Mouse (Mus musculus): ENCODE measurements around the gene Ube2o. TPM values are rescaled to one million over a fixed set of nuclear protein-coding genes. Genes with fewer than 3 reads are reported as not detected.
A peak's percentile ranks its signal among the peaks of the same experiment; 100 is the strongest.

The Ube2o gene
- polyA plus RNA-seq, 1 experiment: 80.5 TPM

DNA sequence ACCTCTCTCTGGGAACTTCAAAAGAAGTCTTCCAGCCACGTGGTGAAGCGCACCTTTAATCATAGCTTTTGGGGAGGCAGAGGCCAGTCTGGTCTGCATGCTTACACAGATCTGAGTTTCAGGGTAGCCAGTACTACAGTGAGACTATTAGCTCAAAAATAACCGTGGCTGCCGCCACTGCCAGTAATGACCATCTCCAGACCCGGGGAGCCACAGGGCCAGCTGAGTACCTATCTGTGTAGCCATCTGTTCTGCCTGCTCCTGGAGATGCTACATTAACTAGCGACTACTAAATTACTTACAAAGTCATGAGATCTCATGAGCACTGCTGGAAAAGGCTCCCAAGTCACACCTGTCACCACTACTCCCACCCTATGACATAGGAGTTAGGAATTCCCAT is 6.3 kb downstream of the Ube2o start:
- Histone ChIP-seq H3K9me3 (ENCODE audit: control insufficient read depth, low read length) (no peaks in the 10 kb centered on the region), H3K4me1 (ENCODE audit: control insufficient read depth) (peaks cover 99% of the 10 kb centered on the region), H3K27me3 (ENCODE audit: control insufficient read depth) (no peaks in the 10 kb centered on the region), H3K4me3 (replicated peaks) (peak overlapping the region; percentile 63), H3K36me3 (ENCODE audit: control insufficient read depth) (peaks cover 91% of the 10 kb centered on the region)
- no peak for TF ChIP-seq GATA1 (IDR thresholded peaks at IDR 0.05; ENCODE audit: low read length)
- 0 out of 3 replicates have a peak, but pooled peaks have one; percentile 22 for TF ChIP-seq TAL1 (IDR thresholded peaks at IDR 0.05; ENCODE audit: low read length)

DNA sequence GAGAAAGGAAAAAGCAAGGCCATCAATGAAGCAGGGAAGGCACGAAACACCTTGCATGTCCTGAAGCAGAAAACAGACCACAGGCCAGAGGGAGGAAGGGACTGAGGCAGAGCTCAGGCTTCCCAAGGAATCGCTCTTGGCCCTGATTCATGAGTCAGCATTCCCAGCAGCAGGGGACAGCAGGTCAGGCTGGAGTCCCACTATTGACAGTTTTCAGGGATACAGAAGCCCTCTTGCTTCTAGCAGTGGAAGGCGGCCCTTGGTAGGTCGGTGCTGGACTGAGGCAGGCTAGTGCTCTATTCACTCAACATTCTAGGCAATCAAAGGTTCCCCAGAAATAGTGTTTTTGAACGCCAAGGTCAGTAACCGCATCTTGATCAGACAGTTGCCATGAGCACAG is 6.8 kb downstream of the Ube2o start:
- no peak for TF ChIP-seq TAL1 (IDR thresholded peaks at IDR 0.05; ENCODE audit: low read length)
- no peak for TF ChIP-seq GATA1 (IDR thresholded peaks at IDR 0.05; ENCODE audit: low read length)
- H3K4me1 ChIP-seq (ENCODE audit: control insufficient read depth): peaks cover 99% of the 10 kb centered on the region
- no peaks in the 10 kb centered on the region for H3K27me3 ChIP-seq (ENCODE audit: control insufficient read depth)
- H3K36me3 ChIP-seq (ENCODE audit: control insufficient read depth): peaks cover 91% of the 10 kb centered on the region
- no peaks in the 10 kb centered on the region for H3K9me3 ChIP-seq (ENCODE audit: control insufficient read depth, low read length)
- peak overlapping the region; percentile 63 for H3K4me3 ChIP-seq (replicated peaks)

DNA sequence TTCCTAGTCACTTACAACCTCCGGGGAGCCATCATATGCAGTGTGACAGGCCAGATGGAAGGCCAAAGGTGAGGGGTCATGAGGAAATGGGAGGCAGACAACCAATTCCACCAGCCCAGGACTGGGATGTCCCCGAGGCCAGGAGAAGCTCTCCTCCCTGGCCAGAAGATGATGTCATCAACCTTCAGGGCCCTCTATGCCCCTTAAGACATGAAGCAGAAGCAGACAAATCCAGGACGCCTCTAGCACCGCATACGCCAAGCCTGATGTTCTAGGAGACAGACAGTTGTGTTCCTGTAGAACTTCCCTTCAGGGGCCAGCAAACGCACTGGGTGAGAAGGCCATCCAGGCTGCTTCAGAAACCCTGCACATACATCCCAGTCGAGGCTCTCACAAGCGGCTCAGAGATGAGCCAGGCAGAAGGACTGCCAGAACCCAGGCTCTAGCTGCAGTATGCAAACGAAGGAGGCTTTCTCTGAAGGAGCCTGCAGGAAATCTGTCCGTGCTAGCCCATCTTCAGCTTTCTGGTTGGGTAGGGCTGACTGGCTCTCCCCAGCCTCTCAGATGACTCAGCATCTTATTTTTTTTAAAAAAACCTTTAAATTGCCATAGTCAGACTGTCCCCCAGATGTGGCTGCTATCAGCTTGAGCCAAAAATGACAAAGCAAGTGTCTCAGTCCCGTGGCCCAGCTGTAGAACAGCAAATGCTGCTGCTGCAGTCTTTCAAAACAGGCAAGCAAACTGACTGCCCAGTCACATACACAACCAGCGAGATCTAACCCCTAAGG is 8.3 kb downstream of the Ube2o start:
- Histone ChIP-seq H3K36me3 (ENCODE audit: control insufficient read depth) (peaks cover 80% of the 10 kb centered on the region), H3K27me3 (ENCODE audit: control insufficient read depth) (no peaks in the 10 kb centered on the region), H3K4me3 (replicated peaks) (peak overlapping the region; percentile 63), H3K9me3 (ENCODE audit: control insufficient read depth, low read length) (no peaks in the 10 kb centered on the region), H3K4me1 (ENCODE audit: control insufficient read depth) (peaks cover 96% of the 10 kb centered on the region)
- TF ChIP-seq GATA1 (IDR thresholded peaks at IDR 0.05; ENCODE audit: low read length) (peak; percentile 56; the same call in 1 of the 2 replicates), TAL1 (IDR thresholded peaks at IDR 0.05; ENCODE audit: low read length) (peak; percentile 55)

DNA sequence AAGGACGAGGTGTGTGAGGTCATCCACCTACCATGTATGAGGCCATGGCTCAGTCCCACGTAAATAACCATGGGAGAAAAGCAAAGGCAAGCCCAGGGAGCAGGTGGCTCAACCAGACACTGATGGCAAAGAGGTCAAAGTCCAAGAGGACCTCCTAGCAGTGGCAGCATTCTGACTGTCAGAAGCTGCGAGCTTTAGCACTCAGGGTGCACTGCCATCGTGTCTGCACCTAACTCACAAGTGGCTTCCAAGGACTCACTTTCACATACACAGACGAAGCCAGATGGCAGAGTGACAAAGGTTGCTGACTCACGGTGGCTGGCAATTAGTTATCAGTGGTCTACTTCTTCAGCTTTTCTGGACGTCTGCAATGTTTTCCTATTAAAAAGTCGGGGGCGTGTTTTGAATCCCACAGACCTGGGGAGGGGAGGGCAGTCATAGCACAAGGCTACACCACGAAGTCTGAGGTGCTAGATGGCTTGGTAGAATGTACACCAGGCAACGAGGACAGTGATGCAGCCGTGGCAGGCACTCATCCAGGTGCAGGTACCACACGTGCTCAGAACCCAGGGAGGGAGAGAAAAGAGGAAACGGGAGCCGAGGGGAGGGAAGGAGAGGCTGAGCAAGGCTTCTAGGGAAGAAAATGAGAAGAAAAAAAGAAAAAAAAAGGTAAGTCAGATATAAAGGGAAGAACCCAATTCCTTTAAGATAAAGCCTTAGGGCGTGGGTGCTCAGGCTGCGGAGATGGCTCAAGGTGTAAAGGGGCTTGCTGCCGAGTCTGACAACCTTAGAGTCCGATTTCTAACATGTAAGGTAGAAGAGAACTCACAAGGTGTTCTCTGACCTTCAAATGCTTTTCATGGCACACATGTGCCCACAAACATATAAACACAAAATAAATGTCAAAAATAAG is 9.2 kb downstream of the Ube2o start:
- Histone ChIP-seq H3K27me3 (ENCODE audit: control insufficient read depth) (no peaks in the 10 kb centered on the region), H3K4me1 (ENCODE audit: control insufficient read depth) (peaks cover 96% of the 10 kb centered on the region), H3K4me3 (replicated peaks) (peak overlapping the region; percentile 63), H3K9me3 (ENCODE audit: control insufficient read depth, low read length) (no peaks in the 10 kb centered on the region), H3K36me3 (ENCODE audit: control insufficient read depth) (peaks cover 79% of the 10 kb centered on the region)
- TF ChIP-seq TAL1 (IDR thresholded peaks at IDR 0.05; ENCODE audit: low read length) (0 out of 3 replicates have a peak, but pooled peaks have one; percentile 20), GATA1 (IDR thresholded peaks at IDR 0.05; ENCODE audit: low read length) (peak; percentile 19; the same call in 1 of the 2 replicates)

DNA sequence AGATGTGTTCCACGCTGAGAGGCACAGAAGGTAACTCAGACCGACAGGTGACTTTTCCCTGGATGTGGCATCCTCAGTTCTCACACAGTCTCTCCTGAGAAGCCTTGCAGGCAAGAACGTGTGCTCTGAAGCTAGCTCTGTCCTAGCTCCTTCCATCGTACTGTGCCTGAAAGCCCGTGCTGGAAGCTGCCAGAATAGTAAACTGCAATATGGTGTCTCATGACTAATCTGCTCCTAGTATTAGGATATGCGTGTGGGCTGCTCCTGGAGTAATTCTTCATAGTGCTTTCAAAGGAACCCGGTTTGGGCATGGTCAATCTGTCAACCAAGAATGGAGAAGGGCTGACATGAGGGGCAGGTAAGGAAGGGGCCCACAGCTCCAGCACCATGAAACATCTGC is 10.4 kb downstream of the Ube2o start:
- TF ChIP-seq GATA1 (IDR thresholded peaks at IDR 0.05; ENCODE audit: low read length): no peak
- TF ChIP-seq TAL1 (IDR thresholded peaks at IDR 0.05; ENCODE audit: low read length): no peak
- Histone ChIP-seq H3K27me3 (ENCODE audit: control insufficient read depth) (no peaks in the 10 kb centered on the region), H3K9me3 (ENCODE audit: control insufficient read depth, low read length) (no peaks in the 10 kb centered on the region), H3K4me1 (ENCODE audit: control insufficient read depth) (peaks cover 95% of the 10 kb centered on the region), H3K36me3 (ENCODE audit: control insufficient read depth) (peaks cover 75% of the 10 kb centered on the region), H3K4me3 (replicated peaks) (peak overlapping the region; percentile 63)

DNA sequence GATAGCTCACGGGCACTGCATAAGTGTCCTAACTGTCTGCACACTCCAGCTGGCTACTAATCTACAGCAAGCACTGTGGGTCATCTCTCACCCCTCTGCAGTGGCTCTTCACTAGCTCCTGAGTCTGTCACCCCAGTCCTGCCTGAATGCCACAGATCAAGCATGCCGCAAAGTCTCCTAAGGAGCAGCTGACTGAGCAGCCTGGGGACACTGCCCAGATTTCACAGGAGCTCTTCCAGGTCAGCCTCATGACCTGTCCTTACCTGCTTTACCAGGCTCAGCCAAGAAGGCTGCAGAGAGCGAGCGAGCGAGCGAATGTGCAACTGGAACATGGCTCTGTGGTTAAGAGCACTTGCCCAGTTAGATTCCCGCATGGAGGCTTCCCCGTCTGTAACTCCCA is 13.7 kb downstream of the Ube2o start:
- Histone ChIP-seq H3K27me3 (ENCODE audit: control insufficient read depth) (no peaks in the 10 kb centered on the region), H3K36me3 (ENCODE audit: control insufficient read depth) (peaks cover 75% of the 10 kb centered on the region), H3K4me3 (replicated peaks) (no peak overlapping the region), H3K9me3 (ENCODE audit: control insufficient read depth, low read length) (no peaks in the 10 kb centered on the region), H3K4me1 (ENCODE audit: control insufficient read depth) (peaks cover 90% of the 10 kb centered on the region)
- TF ChIP-seq GATA1 (IDR thresholded peaks at IDR 0.05; ENCODE audit: low read length) (no peak), TAL1 (IDR thresholded peaks at IDR 0.05; ENCODE audit: low read length) (no peak)

DNA sequence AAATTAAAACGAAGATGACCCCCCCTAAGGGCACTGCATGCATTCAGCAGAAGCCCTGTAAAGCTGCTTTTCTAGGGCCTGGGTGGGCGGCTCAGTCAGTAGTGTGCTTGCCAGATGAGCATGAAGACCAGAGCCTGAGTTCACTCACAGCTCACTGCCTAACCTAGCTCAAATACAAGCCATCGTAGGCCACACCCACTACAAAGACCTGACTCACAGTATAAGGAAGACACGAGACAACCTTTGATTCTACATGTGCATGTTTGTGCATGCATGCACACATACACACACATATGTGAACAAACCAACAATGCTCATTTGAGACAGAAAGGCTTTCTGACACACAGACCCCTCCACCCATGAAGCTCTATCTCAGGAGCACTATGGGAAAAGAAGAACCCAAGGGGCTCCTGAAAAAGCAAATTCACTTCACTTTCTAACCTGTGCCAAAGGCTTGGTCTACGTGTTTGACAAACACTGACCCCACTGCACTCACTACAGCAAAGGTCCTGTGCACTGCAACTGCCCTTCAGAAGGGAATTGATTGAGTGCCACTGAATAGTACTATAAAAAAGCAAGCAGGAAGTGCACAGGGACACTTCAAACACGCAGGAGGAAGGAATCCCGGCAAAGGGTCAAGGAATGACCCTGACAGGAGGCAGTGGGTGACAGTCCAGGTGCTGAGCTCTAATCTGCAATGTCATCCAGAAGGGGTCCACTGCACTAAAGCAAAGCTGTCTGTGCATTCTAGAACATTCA is 15.8 kb downstream of the Ube2o start:
- TF ChIP-seq GATA1 (IDR thresholded peaks at IDR 0.05; ENCODE audit: low read length) (no peak), TAL1 (IDR thresholded peaks at IDR 0.05; ENCODE audit: low read length) (no peak)
- Histone ChIP-seq H3K36me3 (ENCODE audit: control insufficient read depth) (peaks cover 70% of the 10 kb centered on the region), H3K27me3 (ENCODE audit: control insufficient read depth) (no peaks in the 10 kb centered on the region), H3K4me3 (replicated peaks) (no peak overlapping the region), H3K9me3 (ENCODE audit: control insufficient read depth, low read length) (no peaks in the 10 kb centered on the region), H3K4me1 (ENCODE audit: control insufficient read depth) (peaks cover 81% of the 10 kb centered on the region)

DNA sequence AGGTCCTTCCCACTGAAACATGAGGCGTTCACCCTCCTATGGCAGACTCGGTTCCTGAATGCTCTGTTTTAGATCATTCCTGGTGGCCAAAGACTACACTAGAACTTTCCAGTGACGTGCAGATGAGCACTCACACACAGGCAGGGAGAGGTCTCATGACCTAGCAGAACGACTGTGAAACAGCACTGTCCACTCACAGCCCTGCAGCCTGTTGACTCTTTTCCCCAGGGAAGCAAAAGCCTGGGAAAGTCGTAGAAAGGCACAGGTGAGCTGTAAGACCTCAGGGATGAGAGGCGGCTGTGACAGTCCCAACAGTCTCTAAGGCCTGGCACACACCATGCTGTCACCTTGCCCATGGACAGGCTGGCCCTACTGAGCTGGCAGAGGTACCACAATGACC is 24.9 kb downstream of the Ube2o start:
- Histone ChIP-seq H3K27me3 (ENCODE audit: control insufficient read depth) (no peaks in the 10 kb centered on the region), H3K4me1 (ENCODE audit: control insufficient read depth) (peaks cover 80% of the 10 kb centered on the region), H3K4me3 (replicated peaks) (no peak overlapping the region), H3K36me3 (ENCODE audit: control insufficient read depth) (peaks cover 69% of the 10 kb centered on the region), H3K9me3 (ENCODE audit: control insufficient read depth, low read length) (no peaks in the 10 kb centered on the region)
- no peak for TF ChIP-seq GATA1 (IDR thresholded peaks at IDR 0.05; ENCODE audit: low read length)
- TF ChIP-seq TAL1 (IDR thresholded peaks at IDR 0.05; ENCODE audit: low read length): no peak

All from erythroblast, embryonic 14.5 days (primary cell).